Mouse (Mus musculus): ENCODE measurements around the gene Tmem164. TPM values are rescaled to one million over a fixed set of nuclear protein-coding genes. Genes with fewer than 3 reads are reported as not detected.
A peak's percentile ranks its signal among the peaks of the same experiment; 100 is the strongest.

Tmem164 gene
- polyA plus RNA-seq, 1 experiment from 2014 or later, result 29.9 TPM

DNA sequence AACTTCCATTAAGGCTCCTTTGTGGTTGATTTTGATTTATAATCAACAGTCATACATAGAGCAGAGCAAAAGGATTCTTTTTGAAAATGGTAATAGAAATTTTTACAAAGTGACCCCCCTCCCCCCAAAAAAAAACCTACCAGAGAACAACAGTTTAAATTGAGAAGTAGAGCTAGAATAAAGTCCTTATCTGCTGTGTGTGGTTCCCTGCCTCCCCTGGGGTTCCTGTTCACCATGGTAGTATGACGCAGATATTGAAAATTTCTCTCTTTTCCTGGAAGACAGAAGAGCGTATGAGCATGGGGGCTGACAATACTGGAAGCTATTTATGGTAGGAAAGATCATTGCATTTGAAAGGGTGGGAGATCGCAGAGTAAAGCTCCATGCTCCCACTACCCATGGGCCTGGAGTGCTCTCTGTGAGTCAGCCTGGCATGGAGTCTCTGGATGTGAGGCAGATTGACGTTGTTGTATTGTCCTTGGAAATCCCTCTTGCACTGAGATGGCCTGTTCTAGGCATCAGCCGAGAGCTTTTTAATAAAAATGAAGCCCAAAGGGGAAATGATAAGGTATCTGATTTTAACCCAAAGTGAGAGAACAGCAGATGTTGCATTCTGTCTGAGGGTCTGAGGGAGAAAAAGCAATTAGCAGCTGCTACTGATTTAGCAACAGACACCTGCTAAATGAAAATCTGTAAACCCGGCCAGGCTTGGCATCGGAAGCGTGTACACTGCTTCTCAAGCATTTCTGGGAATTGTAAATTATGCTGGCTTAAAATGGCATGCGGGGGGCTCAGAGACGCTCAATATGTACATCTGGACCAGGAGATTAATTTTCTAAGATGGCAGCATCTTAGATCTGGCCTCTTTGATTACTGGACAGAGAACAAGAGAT, 105.2 kb downstream of the Tmem164 start:
- no peak for TF ChIP-seq EP300 (optimal IDR thresholded peaks at IDR 0.05)
- WGBS, result 83% methylated on average over 10 of the region's 10 CpGs
- H3K27ac ChIP-seq (replicated peaks), result no peak overlapping the region
- no peaks in the 10 kb centered on the region for H3K27me3 ChIP-seq (ENCODE audit: control insufficient read depth, insufficient read depth, low read length)
- no peaks in the 10 kb centered on the region for H3K4me1 ChIP-seq (replicated peaks; ENCODE audit: control insufficient read depth, insufficient read depth)
- ATAC-seq (ENCODE audit: low FRiP score, low TSS enrichment), result no peak
- H3K4me2 ChIP-seq (replicated peaks; ENCODE audit: low read depth), result no peak overlapping the region
- no peak overlapping the region for H3K9ac ChIP-seq (ENCODE audit: low read length)
- no peak for DNase-seq (ENCODE audit: low spot score)
- no peaks in the 10 kb centered on the region for H3K36me3 ChIP-seq (ENCODE audit: control insufficient read depth, insufficient read depth, low read length)
- H3K9me3 ChIP-seq (ENCODE audit: control insufficient read depth, low read length), result no peaks in the 10 kb centered on the region
- H3K4me3 ChIP-seq (ENCODE audit: low read depth, low read length), result no peak overlapping the region

DNA sequence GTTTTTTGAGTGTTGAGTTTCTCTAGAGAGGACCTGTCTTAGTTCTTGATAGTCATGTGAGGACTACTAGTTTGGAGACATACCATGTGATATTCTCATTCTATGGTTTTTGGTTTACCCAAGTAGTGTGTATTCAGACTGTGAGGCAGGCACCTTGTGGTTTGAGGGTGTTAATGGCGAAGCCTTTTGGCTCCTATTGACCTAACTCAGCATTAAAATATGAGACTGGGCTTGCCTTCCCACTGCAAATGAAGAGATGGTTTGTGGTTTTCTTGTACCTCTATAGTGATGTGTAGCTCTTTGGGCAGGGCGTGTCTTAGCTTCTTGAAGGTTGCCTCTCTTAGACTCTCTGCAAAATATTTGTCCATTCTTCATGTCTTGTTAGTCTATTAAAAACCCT, 111.0 kb downstream of the Tmem164 start:
- Histone ChIP-seq H3K27ac (replicated peaks) (no peak overlapping the region), H3K4me2 (replicated peaks; ENCODE audit: low read depth) (no peak overlapping the region), H3K9ac (ENCODE audit: low read length) (no peak overlapping the region), H3K4me3 (ENCODE audit: low read depth, low read length) (no peak overlapping the region), H3K27me3 (ENCODE audit: control insufficient read depth, insufficient read depth, low read length) (no peaks in the 10 kb centered on the region), H3K36me3 (ENCODE audit: control insufficient read depth, insufficient read depth, low read length) (no peaks in the 10 kb centered on the region), H3K4me1 (replicated peaks; ENCODE audit: control insufficient read depth, insufficient read depth) (no peaks in the 10 kb centered on the region), H3K9me3 (ENCODE audit: control insufficient read depth, low read length) (no peaks in the 10 kb centered on the region)
- 86% methylated on average over 2 of the region's 2 CpGs for WGBS
- TF ChIP-seq CTCF (IDR thresholded peaks at IDR 0.05; ENCODE audit: low read depth) (no peak), EP300 (optimal IDR thresholded peaks at IDR 0.05) (no peak)
- ATAC-seq (ENCODE audit: low FRiP score, low TSS enrichment) (no peak), DNase-seq (ENCODE audit: low spot score) (no peak)

DNA sequence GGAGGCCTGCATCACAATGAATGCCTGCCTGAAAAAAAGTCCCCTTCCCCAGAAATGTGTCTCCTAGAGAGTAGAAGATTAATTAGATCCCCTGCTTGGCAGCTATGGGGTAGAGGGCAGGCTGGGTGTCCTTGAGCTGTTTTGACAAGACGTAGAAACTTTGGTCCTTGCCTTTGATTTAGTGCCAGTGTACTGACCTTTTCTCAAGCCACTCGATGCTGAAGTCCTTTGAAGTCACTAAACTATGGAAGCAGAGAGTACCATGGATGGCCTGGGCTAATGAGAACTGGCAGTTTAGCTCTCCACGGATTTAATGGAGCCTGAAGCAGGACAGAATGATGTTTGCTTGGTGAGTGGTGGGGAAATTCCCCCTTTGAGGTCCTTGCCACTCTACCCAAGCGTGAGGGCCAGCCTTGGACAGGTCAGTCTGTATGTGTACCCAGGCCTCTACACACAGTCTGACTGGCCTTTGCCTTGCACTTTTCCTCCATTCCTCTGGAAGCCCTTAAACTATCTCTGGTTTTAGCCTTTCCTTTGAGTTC, 112.9 kb downstream of the Tmem164 start:
- TF ChIP-seq CTCF (IDR thresholded peaks at IDR 0.05; ENCODE audit: low read depth), result no peak
- TF ChIP-seq EP300 (optimal IDR thresholded peaks at IDR 0.05), result no peak
- DNase-seq (ENCODE audit: low spot score) (no peak), ATAC-seq (ENCODE audit: low FRiP score, low TSS enrichment) (no peak)
- Histone ChIP-seq H3K9ac (ENCODE audit: low read length) (no peak overlapping the region), H3K36me3 (ENCODE audit: control insufficient read depth, insufficient read depth, low read length) (no peaks in the 10 kb centered on the region), H3K4me2 (replicated peaks; ENCODE audit: low read depth) (no peak overlapping the region), H3K4me3 (ENCODE audit: low read depth, low read length) (no peak overlapping the region), H3K4me1 (replicated peaks; ENCODE audit: control insufficient read depth, insufficient read depth) (no peaks in the 10 kb centered on the region), H3K27ac (replicated peaks) (no peak overlapping the region), H3K9me3 (ENCODE audit: control insufficient read depth, low read length) (no peaks in the 10 kb centered on the region), H3K27me3 (ENCODE audit: control insufficient read depth, insufficient read depth, low read length) (no peaks in the 10 kb centered on the region)
- WGBS, result 65% methylated on average over 4 of the region's 4 CpGs

DNA sequence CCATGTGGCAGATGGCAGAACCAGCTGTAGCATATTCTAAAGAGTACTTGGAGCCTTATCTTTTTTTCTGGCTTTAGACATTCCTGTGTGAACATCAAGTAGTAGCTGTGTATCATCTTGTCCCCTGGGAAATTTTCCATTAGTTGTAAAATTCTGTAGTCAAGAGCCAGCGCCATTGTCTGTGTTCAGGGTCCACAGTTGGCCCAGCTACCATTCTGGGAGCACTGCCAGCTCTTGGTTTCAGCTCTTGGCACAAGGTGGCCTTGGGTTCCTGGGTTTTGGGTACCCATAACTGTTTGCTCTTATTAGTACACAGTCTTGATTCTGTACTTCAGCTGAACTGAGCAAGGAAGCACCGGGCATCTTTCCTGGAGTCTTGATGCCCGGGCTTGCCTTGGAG, 123.4 kb downstream of the Tmem164 start:
- no peaks in the 10 kb centered on the region for H3K9me3 ChIP-seq (ENCODE audit: control insufficient read depth, low read length)
- no peaks in the 10 kb centered on the region for H3K4me1 ChIP-seq (replicated peaks; ENCODE audit: control insufficient read depth, insufficient read depth)
- H3K4me3 ChIP-seq (ENCODE audit: low read depth, low read length), result no peak overlapping the region
- ATAC-seq (ENCODE audit: low FRiP score, low TSS enrichment), result no peak
- H3K4me2 ChIP-seq (replicated peaks; ENCODE audit: low read depth), result no peak overlapping the region
- no peak for TF ChIP-seq CTCF (IDR thresholded peaks at IDR 0.05; ENCODE audit: low read depth)
- no peak for TF ChIP-seq EP300 (optimal IDR thresholded peaks at IDR 0.05)
- WGBS, result 79% methylated on average over 3 of the region's 3 CpGs
- no peak overlapping the region for H3K27ac ChIP-seq (replicated peaks)
- H3K9ac ChIP-seq (ENCODE audit: low read length), result no peak overlapping the region
- no peaks in the 10 kb centered on the region for H3K36me3 ChIP-seq (ENCODE audit: control insufficient read depth, insufficient read depth, low read length)
- no peaks in the 10 kb centered on the region for H3K27me3 ChIP-seq (ENCODE audit: control insufficient read depth, insufficient read depth, low read length)
- no peak for DNase-seq (ENCODE audit: low spot score)

DNA sequence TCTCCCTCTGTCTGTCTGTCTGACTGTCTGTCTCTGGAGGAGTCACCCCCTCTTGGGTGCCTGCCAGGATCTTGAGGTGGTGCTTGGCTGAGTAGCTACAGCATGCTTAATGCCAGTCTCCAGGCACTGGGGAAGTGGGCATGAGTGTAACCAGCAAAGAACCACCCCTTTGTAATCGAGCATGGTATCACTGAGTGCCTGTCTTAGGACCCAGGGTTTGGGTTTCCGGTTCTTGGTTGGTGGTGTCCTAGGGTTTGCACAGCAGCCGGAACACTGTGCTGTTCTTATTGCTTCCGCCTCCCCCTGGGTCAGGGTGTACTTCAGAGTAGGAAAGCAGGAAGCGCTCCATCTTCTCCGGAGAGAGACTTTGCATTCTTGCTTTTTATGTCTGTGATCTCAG, 124.9 kb downstream of the Tmem164 start:
- no peaks in the 10 kb centered on the region for H3K9me3 ChIP-seq (ENCODE audit: control insufficient read depth, low read length)
- TF ChIP-seq CTCF (IDR thresholded peaks at IDR 0.05; ENCODE audit: low read depth) (no peak), EP300 (optimal IDR thresholded peaks at IDR 0.05) (no peak)
- no peak overlapping the region for H3K27ac ChIP-seq (replicated peaks)
- H3K4me1 ChIP-seq (replicated peaks; ENCODE audit: control insufficient read depth, insufficient read depth), result no peaks in the 10 kb centered on the region
- no peak overlapping the region for H3K4me2 ChIP-seq (replicated peaks; ENCODE audit: low read depth)
- H3K9ac ChIP-seq (ENCODE audit: low read length), result no peak overlapping the region
- H3K27me3 ChIP-seq (ENCODE audit: control insufficient read depth, insufficient read depth, low read length), result no peaks in the 10 kb centered on the region
- no peak overlapping the region for H3K4me3 ChIP-seq (ENCODE audit: low read depth, low read length)
- WGBS, result 51% methylated on average over 6 of the region's 6 CpGs
- no peaks in the 10 kb centered on the region for H3K36me3 ChIP-seq (ENCODE audit: control insufficient read depth, insufficient read depth, low read length)
- peak; percentile 35; the same call in 1 of the 2 replicates for ATAC-seq (ENCODE audit: low FRiP score, low TSS enrichment)
- DNase-seq (ENCODE audit: low spot score), result no peak

DNA sequence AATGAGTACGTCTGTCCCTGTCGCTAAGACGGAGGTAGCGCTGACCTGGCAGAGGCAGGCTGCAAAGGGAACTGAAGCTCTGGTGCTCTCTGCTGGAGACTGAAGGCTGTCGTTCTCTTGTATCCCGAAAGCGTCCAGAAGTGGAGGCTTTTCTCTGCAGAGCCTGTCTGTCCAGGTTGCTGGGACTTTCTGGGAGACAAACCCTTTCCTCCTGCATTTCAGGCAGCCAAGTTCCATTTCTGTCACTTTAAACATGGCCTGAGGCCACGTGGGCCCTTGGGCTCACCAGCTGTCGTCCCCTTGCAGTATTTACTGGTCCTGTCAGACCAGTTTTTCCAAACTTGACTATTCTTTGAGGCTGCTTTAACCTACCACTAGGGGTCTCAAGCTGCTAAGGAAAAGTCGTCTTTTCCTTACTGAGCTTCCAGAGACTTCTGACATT, 125.4 kb downstream of the Tmem164 start:
- H3K4me2 ChIP-seq (replicated peaks; ENCODE audit: low read depth), result no peak overlapping the region
- 0 out of 2 replicates have a peak overlapping the region, but pooled peaks have one; percentile 24 for H3K27ac ChIP-seq (replicated peaks)
- ATAC-seq (ENCODE audit: low FRiP score, low TSS enrichment) (peak; percentile 82), DNase-seq (ENCODE audit: low spot score) (peak; percentile 44)
- no peaks in the 10 kb centered on the region for H3K36me3 ChIP-seq (ENCODE audit: control insufficient read depth, insufficient read depth, low read length)
- no peak overlapping the region for H3K9ac ChIP-seq (ENCODE audit: low read length)
- no peaks in the 10 kb centered on the region for H3K27me3 ChIP-seq (ENCODE audit: control insufficient read depth, insufficient read depth, low read length)
- H3K9me3 ChIP-seq (ENCODE audit: control insufficient read depth, low read length), result no peaks in the 10 kb centered on the region
- H3K4me3 ChIP-seq (ENCODE audit: low read depth, low read length), result no peak overlapping the region
- H3K4me1 ChIP-seq (replicated peaks; ENCODE audit: control insufficient read depth, insufficient read depth), result no peaks in the 10 kb centered on the region
- TF ChIP-seq EP300 (optimal IDR thresholded peaks at IDR 0.05) (no peak), CTCF (IDR thresholded peaks at IDR 0.05; ENCODE audit: low read depth) (peak; percentile 63)
- 25% methylated on average over 10 of the region's 10 CpGs for WGBS

Measured in stomach, postnatal 0 days (tissue).